In the genomic region with DNA sequence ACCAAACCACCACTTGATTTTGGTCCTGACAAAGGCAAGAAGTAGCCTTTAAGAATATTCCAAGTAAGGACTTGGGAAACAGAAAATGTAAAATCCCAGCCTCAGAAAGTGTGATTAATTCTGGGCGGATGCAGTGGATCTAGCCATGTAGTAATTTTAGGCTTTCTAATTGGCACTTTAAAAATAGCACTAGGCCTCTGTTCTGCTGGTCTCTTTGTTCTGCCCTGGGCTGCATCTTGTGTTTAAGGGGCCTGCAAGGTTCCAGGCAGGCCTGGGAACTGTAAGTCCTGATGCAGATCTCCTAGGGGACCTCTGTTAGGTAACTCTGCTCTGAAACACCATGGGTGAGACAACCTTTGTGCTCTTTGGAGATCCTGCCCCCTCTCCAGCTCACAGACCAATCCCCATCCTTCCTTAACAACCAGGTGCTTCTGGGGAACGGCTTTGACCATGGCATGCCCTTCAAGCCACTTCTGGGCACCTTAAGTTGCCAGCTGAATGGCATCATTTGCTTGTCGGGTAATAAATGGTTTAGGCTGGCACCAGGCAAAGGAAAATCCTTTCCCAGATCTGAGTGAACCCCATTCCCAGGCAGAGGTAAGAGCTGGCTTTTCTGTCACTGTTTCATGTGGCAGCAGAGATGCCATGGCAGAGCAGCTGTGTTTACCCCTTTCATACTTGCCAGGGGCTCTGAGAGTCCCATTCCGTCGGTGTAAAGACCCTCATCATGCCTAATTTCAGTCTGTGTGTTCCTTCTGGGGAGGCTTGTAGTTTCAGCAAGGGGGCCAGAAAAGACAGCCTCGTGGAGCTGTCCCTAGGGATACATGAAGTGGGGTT, we compare ENCODE assay signal across 18 mouse cellular contexts.
DNase-seq lines count a peak whose midpoint lies in the region; ATAC-seq and TF ChIP-seq lines count a peak whose summit lies in the region.
"Had no signal": no experiment of that assay in that cellular context is flagged by ENCODE, and none has a peak within 500 bp of the region (broad histone marks: within the 10 kb centered on the region; RNA-seq: fewer than 3 reads in every experiment).

No protein-coding gene starts in this region.

- TF ChIP-seq CTCF in kidney, adult 2 months (conservative IDR thresholded peaks at IDR 0.05; ENCODE audit: insufficient read depth, insufficient read length, low read depth, low read length), result no peak
- no peak for TF ChIP-seq CTCF in olfactory bulb, adult 2 months (IDR thresholded peaks at IDR 0.05; ENCODE audit: insufficient read depth, low read depth, low read length)
- no peak for TF ChIP-seq CTCF in gastrocnemius, adult 2 months (IDR thresholded peaks at IDR 0.05)

- H3K4me2 ChIP-seq in forebrain, embryonic 14.5 days (ENCODE audit: low read length), result no peak overlapping the region
- H3K4me2 ChIP-seq: embryonic facial prominence, embryonic 15.5 days; hindbrain, embryonic 13.5 days; neural tube, embryonic 15.5 days had no signal

- H3K9ac ChIP-seq in forebrain, embryonic 14.5 days (ENCODE audit: low read length), result no peak overlapping the region
- H3K9ac ChIP-seq: embryonic facial prominence, embryonic 15.5 days; hindbrain, embryonic 13.5 days; neural tube, embryonic 15.5 days had no signal

- H3K4me3 ChIP-seq in kidney, adult 2 months (ENCODE audit: insufficient read depth, low read depth, low read length), result no peak overlapping the region
- no peak overlapping the region for H3K4me3 ChIP-seq in forebrain, embryonic 14.5 days (ENCODE audit: low read depth, low read length)
- H3K4me3 ChIP-seq in olfactory bulb, adult 2 months (ENCODE audit: insufficient read depth, low read depth, low read length), result no peak overlapping the region
- H3K4me3 ChIP-seq in gastrocnemius, adult 2 months, result no peak overlapping the region
- H3K4me3 ChIP-seq: embryonic facial prominence, embryonic 15.5 days; heart, embryonic 10.5 days; hindbrain, embryonic 13.5 days; myocyte; neural tube, embryonic 15.5 days had no signal

- no peaks in the 10 kb centered on the region for H3K9me3 ChIP-seq in forebrain, embryonic 14.5 days (replicated peaks; ENCODE audit: control insufficient read depth, low read length)
- H3K9me3 ChIP-seq: embryonic facial prominence, embryonic 15.5 days; heart, embryonic 10.5 days; hindbrain, embryonic 13.5 days; neural tube, embryonic 15.5 days had no signal

- H3K36me3 ChIP-seq in kidney, adult 2 months (ENCODE audit: control insufficient read depth, insufficient read depth, low read length), result no peaks in the 10 kb centered on the region
- no peaks in the 10 kb centered on the region for H3K36me3 ChIP-seq in forebrain, embryonic 14.5 days (ENCODE audit: control insufficient read depth, insufficient read depth, low read length)
- H3K36me3 ChIP-seq: embryonic facial prominence, embryonic 15.5 days; heart, embryonic 10.5 days; hindbrain, embryonic 13.5 days; neural tube, embryonic 15.5 days had no signal

- peak overlapping the region; percentile 78 for H3K27ac ChIP-seq in kidney, adult 2 months (ENCODE audit: insufficient read depth, low read depth, low read length)
- no peak overlapping the region for H3K27ac ChIP-seq in forebrain, embryonic 14.5 days (ENCODE audit: low read depth, low read length)
- peak overlapping the region; percentile 89 for H3K27ac ChIP-seq in olfactory bulb, adult 2 months (ENCODE audit: insufficient read depth, low read depth, low read length)
- H3K27ac ChIP-seq in gastrocnemius, adult 2 months, result no peak overlapping the region
- H3K27ac ChIP-seq: embryonic facial prominence, embryonic 15.5 days; heart, embryonic 10.5 days; hindbrain, embryonic 13.5 days; neural tube, embryonic 15.5 days had no signal

- DNase-seq in kidney, adult 2 months, result peak; percentile 43
- DNase-seq in kidney, postnatal 4 days, result no peak
- peak; percentile 46 for DNase-seq in forebrain, embryonic 14.5 days (ENCODE audit: low spot score)
- DNase-seq in kidney, adult 9 months, result peak; percentile 38
- no peak for DNase-seq in gastrocnemius, adult 2 months
- DNase-seq in heart, adult 18-20 months, result no peak
- DNase-seq: cerebellum, adult 9-11 months; embryo, embryonic 11 days; gastrocnemius, postnatal 25 days; heart, postnatal 14 days; right cerebral cortex, postnatal 4 days; thymus, adult 18-20 months had no signal

- WGBS in kidney, adult 2 months, result 62% methylated on average over 6 of the region's 6 CpGs
- WGBS in forebrain, embryonic 14.5 days, result 51% methylated on average over 6 of the region's 6 CpGs
- WGBS in olfactory bulb, adult 2 months, result 15% methylated on average over 6 of the region's 6 CpGs

- peak; percentile 44; the same call in 1 of the 2 replicates for ATAC-seq in forebrain, embryonic 14.5 days

- no peaks in the 10 kb centered on the region for H3K4me1 ChIP-seq in kidney, adult 2 months (ENCODE audit: control insufficient read depth, insufficient read depth, low read length)
- peaks cover 7% of the 10 kb centered on the region; the same call in 1 of the 2 replicates for H3K4me1 ChIP-seq in forebrain, embryonic 14.5 days (ENCODE audit: control insufficient read depth, insufficient read depth, low read length)
- peaks cover 17% of the 10 kb centered on the region for H3K4me1 ChIP-seq in olfactory bulb, adult 2 months (ENCODE audit: control insufficient read depth, insufficient read depth, low read length)
- H3K4me1 ChIP-seq: embryonic facial prominence, embryonic 15.5 days; heart, embryonic 10.5 days; hindbrain, embryonic 13.5 days; neural tube, embryonic 15.5 days had no signal

- intact Hi-C loops in gastrocnemius, adult 2 months (cut with DNase I), result no loop called here

- no peaks in the 10 kb centered on the region for H3K27me3 ChIP-seq in kidney, adult 2 months (replicated peaks; ENCODE audit: control insufficient read depth, insufficient read depth, low read length)
- H3K27me3 ChIP-seq in forebrain, embryonic 14.5 days (replicated peaks; ENCODE audit: control insufficient read depth, insufficient read depth, low read length), result no peaks in the 10 kb centered on the region
- H3K27me3 ChIP-seq: embryonic facial prominence, embryonic 15.5 days; hindbrain, embryonic 13.5 days; neural tube, embryonic 15.5 days had no signal

- no peak for TF ChIP-seq POLR2A in kidney, adult 2 months (IDR thresholded peaks at IDR 0.05; ENCODE audit: low read depth, low read length)
- TF ChIP-seq POLR2A in olfactory bulb, adult 2 months (IDR thresholded peaks at IDR 0.05; ENCODE audit: insufficient read depth, low read depth, low read length), result no peak

Comparison
In these comparisons a context has a peak if more than half of its experiments do, and no peak if none do; other contexts are left out.
1. DNase-seq: peak in kidney, adult 2 months (single experiment), forebrain, embryonic 14.5 days (single experiment) and kidney, adult 9 months (single experiment); none in kidney, postnatal 4 days (0 of 2), gastrocnemius, adult 2 months (single experiment) and heart, adult 18-20 months (0 of 2).
2. H3K27ac ChIP-seq: peak in kidney, adult 2 months (single experiment) and olfactory bulb, adult 2 months (single experiment); none in forebrain, embryonic 14.5 days (single experiment) and gastrocnemius, adult 2 months (single experiment).